Mouse (Mus musculus): Measurements from ENCODE around the gene Retreg1.

The Retreg1 gene

GRCm38 (mm10) chr15:25843086-25843991, at the start of gene Retreg1:
Retreg1 (plus strand) TSS chr15:25843180.
- peak; percentile 81 for DNase-seq (ENCODE audit: low spot score)

GRCm38 (mm10) chr15:25794123-25794522, 48.9 kb upstream of the Retreg1 start:
- DNase-seq (ENCODE audit: low spot score), result no peak

- DNase-seq (ENCODE audit: low spot score), result no peak
These were observed 47.5 kb upstream of the Retreg1 start for GRCm38 (mm10) chr15:25795496-25795895.

- DNase-seq (ENCODE audit: low spot score), result peak; percentile 53
These were observed 46.6 kb upstream of the Retreg1 start for GRCm38 (mm10) chr15:25796353-25796752.

- no peak for DNase-seq (ENCODE audit: low spot score)
These were observed 45.8 kb upstream of the Retreg1 start for GRCm38 (mm10) chr15:25797179-25797578.

- no peak for DNase-seq (ENCODE audit: low spot score)
These were observed 45.1 kb upstream of the Retreg1 start for GRCm38 (mm10) chr15:25797888-25798287.

GRCm38 (mm10) chr15:25801726-25802125, 41.3 kb upstream of the Retreg1 start:
- no peak for DNase-seq (ENCODE audit: low spot score)

GRCm38 (mm10) chr15:25802194-25802593, 40.8 kb upstream of the Retreg1 start:
- DNase-seq (ENCODE audit: low spot score), result no peak

- DNase-seq (ENCODE audit: low spot score), result no peak
These were observed 39.9 kb upstream of the Retreg1 start for GRCm38 (mm10) chr15:25803111-25803510.

- peak; percentile 87 for DNase-seq (ENCODE audit: low spot score)
These were observed 37.5 kb upstream of the Retreg1 start for GRCm38 (mm10) chr15:25805336-25806110.

GRCm38 (mm10) chr15:25806363-25806762, 36.6 kb upstream of the Retreg1 start:
- DNase-seq (ENCODE audit: low spot score), result no peak

- no peak for DNase-seq (ENCODE audit: low spot score)
These were observed 36.1 kb upstream of the Retreg1 start for GRCm38 (mm10) chr15:25806878-25807277.

GRCm38 (mm10) chr15:25808677-25809460, 34.1 kb upstream of the Retreg1 start:
- DNase-seq (ENCODE audit: low spot score), result no peak

GRCm38 (mm10) chr15:25809669-25810068, 33.3 kb upstream of the Retreg1 start:
- no peak for DNase-seq (ENCODE audit: low spot score)

- DNase-seq (ENCODE audit: low spot score), result no peak
These were observed 31.1 kb upstream of the Retreg1 start for GRCm38 (mm10) chr15:25811834-25812250.

- DNase-seq (ENCODE audit: low spot score), result no peak
These were observed 30.5 kb upstream of the Retreg1 start for GRCm38 (mm10) chr15:25812479-25812878.

- no peak for DNase-seq (ENCODE audit: low spot score)
These were observed 28.4 kb upstream of the Retreg1 start for GRCm38 (mm10) chr15:25814535-25814934.

GRCm38 (mm10) chr15:25817191-25817590, 25.8 kb upstream of the Retreg1 start:
- no peak for DNase-seq (ENCODE audit: low spot score)

GRCm38 (mm10) chr15:25821981-25822380, 21.0 kb upstream of the Retreg1 start:
- no peak for DNase-seq (ENCODE audit: low spot score)

GRCm38 (mm10) chr15:25822656-25823055, 20.3 kb upstream of the Retreg1 start:
- no peak for DNase-seq (ENCODE audit: low spot score)

- no peak for DNase-seq (ENCODE audit: low spot score)
These were observed 16.4 kb upstream of the Retreg1 start for GRCm38 (mm10) chr15:25826531-25826961.

- DNase-seq (ENCODE audit: low spot score), result no peak
These were observed 14.5 kb upstream of the Retreg1 start for GRCm38 (mm10) chr15:25828464-25828863.

All from testis, postnatal 10 days (tissue).